In the genomic region with DNA sequence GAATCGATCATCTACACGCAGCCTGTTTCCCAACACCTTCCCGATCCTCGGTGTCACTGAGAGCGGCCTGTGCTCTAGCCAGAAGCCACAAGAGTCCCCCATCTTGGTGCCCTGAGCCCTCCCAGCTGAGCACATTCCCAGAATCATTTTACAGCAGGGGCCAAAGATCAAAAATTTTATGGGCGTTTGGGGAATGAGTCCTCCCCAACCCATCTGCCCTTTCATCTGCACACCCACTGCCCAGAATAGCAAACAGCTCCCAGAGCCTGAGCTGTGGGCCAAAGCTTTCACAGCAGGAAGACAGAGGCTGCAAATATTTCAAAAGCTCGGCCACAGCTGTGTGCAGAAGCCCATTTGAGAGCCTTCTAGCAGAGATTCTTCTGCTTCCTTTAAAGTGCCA, we compare ENCODE assay signal across 14 mouse cellular contexts.
DNase-seq lines count a peak whose midpoint lies in the region; ATAC-seq and TF ChIP-seq lines count a peak whose summit lies in the region.
"Had no signal": no experiment of that assay in that cellular context is flagged by ENCODE, and none has a peak within 500 bp of the region (broad histone marks: within the 10 kb centered on the region; RNA-seq: fewer than 3 reads in every experiment).

No protein-coding gene starts in this region.

- no peaks in the 10 kb centered on the region for H3K36me3 ChIP-seq in kidney, adult 2 months (ENCODE audit: control insufficient read depth, insufficient read depth, low read length)
- H3K36me3 ChIP-seq in limb, embryonic 13.5 days, result no peaks in the 10 kb centered on the region
- H3K36me3 ChIP-seq: embryonic facial prominence, embryonic 13.5 days; forebrain, embryonic 15.5 days; neural tube, embryonic 12.5 days had no signal

- H3K27ac ChIP-seq in layer of hippocampus, adult 2 months, result no peak overlapping the region
- H3K27ac ChIP-seq in kidney, adult 2 months (ENCODE audit: insufficient read depth, low read depth, low read length), result no peak overlapping the region
- H3K27ac ChIP-seq in limb, embryonic 13.5 days, result no peak overlapping the region
- H3K27ac ChIP-seq: embryonic facial prominence, embryonic 13.5 days; forebrain, embryonic 15.5 days; neural tube, embryonic 12.5 days had no signal

- H3K4me1 ChIP-seq in kidney, adult 2 months (ENCODE audit: control insufficient read depth, insufficient read depth, low read length), result no peaks in the 10 kb centered on the region
- peaks cover 26% of the 10 kb centered on the region for H3K4me1 ChIP-seq in limb, embryonic 13.5 days
- H3K4me1 ChIP-seq: forebrain, embryonic 15.5 days had no signal

- 59% methylated on average over 7 of the region's 7 CpGs for WGBS in kidney, adult 2 months
- 39% methylated on average over 7 of the region's 7 CpGs for WGBS in limb, embryonic 13.5 days

- DNase-seq in embryo, embryonic 10.5 days (ENCODE audit: low spot score), result peak; percentile 24
- DNase-seq in embryo, embryonic 10 days (ENCODE audit: low spot score), result no peak
- peak; percentile 4 for DNase-seq in layer of hippocampus, adult 9-11 months
- DNase-seq in layer of hippocampus, adult 2 months (ENCODE audit: low spot score in 2 of 2), result no peak
- DNase-seq in kidney, adult 2 months, result peak; percentile 61
- no peak for DNase-seq in ovary, adult 18-20 months (ENCODE audit: low spot score)
- DNase-seq in thymus, adult 18-20 months, result no peak
- DNase-seq: cerebellum, adult 2 months; left cerebral cortex, postnatal 4 days; lung, adult 2 months had no signal

- no peak for TF ChIP-seq POLR2A in kidney, adult 2 months (IDR thresholded peaks at IDR 0.05; ENCODE audit: low read depth, low read length)

- no peak overlapping the region for H3K4me2 ChIP-seq in limb, embryonic 13.5 days (replicated peaks)
- H3K4me2 ChIP-seq: embryonic facial prominence, embryonic 13.5 days; forebrain, embryonic 15.5 days; neural tube, embryonic 12.5 days had no signal

- H3K9ac ChIP-seq in limb, embryonic 13.5 days, result no peak overlapping the region
- H3K9ac ChIP-seq: embryonic facial prominence, embryonic 13.5 days; forebrain, embryonic 15.5 days; neural tube, embryonic 12.5 days had no signal

- ATAC-seq in limb, embryonic 13.5 days (ENCODE audit: low FRiP score, low read depth), result 0 out of 2 replicates have a peak, but pooled peaks have one; percentile 24
- ATAC-seq: forebrain, embryonic 15.5 days had no signal

- no peak overlapping the region for H3K4me3 ChIP-seq in layer of hippocampus, adult 2 months
- H3K4me3 ChIP-seq in kidney, adult 2 months (ENCODE audit: insufficient read depth, low read depth, low read length), result no peak overlapping the region
- H3K4me3 ChIP-seq in limb, embryonic 13.5 days, result no peak overlapping the region
- H3K4me3 ChIP-seq: embryonic facial prominence, embryonic 13.5 days; forebrain, embryonic 15.5 days; neural tube, embryonic 12.5 days had no signal

- H3K9me3 ChIP-seq in limb, embryonic 13.5 days, result no peaks in the 10 kb centered on the region
- H3K9me3 ChIP-seq: embryonic facial prominence, embryonic 13.5 days; forebrain, embryonic 15.5 days; neural tube, embryonic 12.5 days had no signal

- TF ChIP-seq CTCF in layer of hippocampus, adult 2 months (conservative IDR thresholded peaks at IDR 0.05), result no peak
- TF ChIP-seq CTCF in kidney, adult 2 months (conservative IDR thresholded peaks at IDR 0.05; ENCODE audit: insufficient read depth, insufficient read length, low read depth, low read length), result no peak

- no peaks in the 10 kb centered on the region for H3K27me3 ChIP-seq in kidney, adult 2 months (replicated peaks; ENCODE audit: control insufficient read depth, insufficient read depth, low read length)
- peaks cover 16% of the 10 kb centered on the region; the same call in 1 of the 2 replicates for H3K27me3 ChIP-seq in limb, embryonic 13.5 days
- H3K27me3 ChIP-seq: embryonic facial prominence, embryonic 13.5 days; forebrain, embryonic 15.5 days had no signal

Comparison
In these comparisons a context has a peak if more than half of its experiments do, and no peak if none do; other contexts are left out.
1. DNase-seq: peak in embryo, embryonic 10.5 days (single experiment), layer of hippocampus, adult 9-11 months (single experiment) and kidney, adult 2 months (single experiment); none in embryo, embryonic 10 days (single experiment), layer of hippocampus, adult 2 months (0 of 2), ovary, adult 18-20 months (single experiment) and thymus, adult 18-20 months (0 of 2).